Mouse (Mus musculus) spleen, postnatal 36 days (tissue): Measurements from ENCODE around the gene Rev3l.
"Not testable (repeated sequence)": the region's sequence is repeated elsewhere in the genome, so short reads cannot be mapped to it uniquely, and the experiment has no call there.

ENCODE experiments used
- DNase-seq, 2 experiments: peaks; one replicate each; pipeline ENCODE4 v3.0.0; 2022; ENCODE audit warnings: low spot score in 2 of 2, mixed read lengths in 1 of 2

Gene Rev3l

GRCm38 (mm10) chr10:39778305-39778704, 46.4 kb downstream of the Rev3l start:
- no peak for DNase-seq

GRCm38 (mm10) chr10:39785241-39785640, 53.3 kb downstream of the Rev3l start:
- DNase-seq, result no peak

GRCm38 (mm10) chr10:39793295-39793694, 61.4 kb downstream of the Rev3l start:
- DNase-seq, result no peak

GRCm38 (mm10) chr10:39811507-39811906, 79.6 kb downstream of the Rev3l start:
- peak; percentile 23 to 28 for DNase-seq

GRCm38 (mm10) chr10:39842621-39843020, 110.7 kb downstream of the Rev3l start:
- no peak for DNase-seq

GRCm38 (mm10) chr10:39865509-39865908, 133.6 kb downstream of the Rev3l start:
- DNase-seq, result no peak

- no peak for DNase-seq
Measured at GRCm38 (mm10) chr10:39888621-39889020, 156.7 kb downstream of the Rev3l start.

- no peak for DNase-seq
Measured at GRCm38 (mm10) chr10:39893702-39894697, 162.1 kb downstream of the Rev3l start.

GRCm38 (mm10) chr10:39896503-39896902, 164.6 kb downstream of the Rev3l start:
- no peak for DNase-seq

GRCm38 (mm10) chr10:39898874-39899371, 167.0 kb downstream of the Rev3l start, which contains the start of gene Mfsd4b4:
Mfsd4b4 (minus strand) TSS chr10:39899238.
- peak; percentile 78 to 81 for DNase-seq

GRCm38 (mm10) chr10:39904191-39904590, 172.3 kb downstream of the Rev3l start:
- no peak for DNase-seq

- DNase-seq, result no peak
Measured at GRCm38 (mm10) chr10:39906799-39907658, 175.1 kb downstream of the Rev3l start.

GRCm38 (mm10) chr10:39908768-39909441, 177.0 kb downstream of the Rev3l start:
- DNase-seq, result no peak

- no peak for DNase-seq
Measured at GRCm38 (mm10) chr10:39912616-39913015, 180.7 kb downstream of the Rev3l start.

- not testable (repeated sequence) for DNase-seq
Measured at GRCm38 (mm10) chr10:39924556-39924955, 192.6 kb downstream of the Rev3l start.
